Mouse (Mus musculus): ENCODE data around the gene Col25a1. TPM values are rescaled to one million over a fixed set of nuclear protein-coding genes. Genes with fewer than 3 reads are reported as not detected.
A peak's percentile ranks its signal among the peaks of the same experiment; 100 is the strongest.

Col25a1 gene
- polyA plus RNA-seq, 1 experiment from 2014 or later: 2.0 TPM

GRCm38 (mm10) chr3:130407201-130407600, 275.9 kb downstream of the Col25a1 start:
- Histone ChIP-seq H3K27me3 (replicated peaks) (0 out of 2 replicates have a peak, but pooled peaks cover 3% of the 10 kb centered on the region), H3K9me3 (no peaks in the 10 kb centered on the region), H3K4me1 (peaks cover 10% of the 10 kb centered on the region; the same call in 1 of the 2 replicates), H3K27ac (replicated peaks) (no peak overlapping the region), H3K4me3 (no peak overlapping the region), H3K36me3 (no peaks in the 10 kb centered on the region), H3K4me2 (no peak overlapping the region), H3K9ac (no peak overlapping the region)
- no peak for ATAC-seq (ENCODE audit: extremely low read depth, insufficient number of reproducible peaks, low FRiP score, low TSS enrichment)
- WGBS: 43% methylated on average over 6 of the region's 6 CpGs

GRCm38 (mm10) chr3:130413239-130413638, 281.9 kb downstream of the Col25a1 start:
- Histone ChIP-seq H3K9me3 (no peaks in the 10 kb centered on the region), H3K9ac (no peak overlapping the region), H3K27ac (replicated peaks) (no peak overlapping the region), H3K4me3 (no peak overlapping the region), H3K36me3 (no peaks in the 10 kb centered on the region), H3K4me2 (no peak overlapping the region), H3K27me3 (replicated peaks) (no peaks in the 10 kb centered on the region), H3K4me1 (no peaks in the 10 kb centered on the region)
- no peak for ATAC-seq (ENCODE audit: extremely low read depth, insufficient number of reproducible peaks, low FRiP score, low TSS enrichment)
- 30% methylated on average over 4 of the region's 4 CpGs for WGBS

GRCm38 (mm10) chr3:130418951-130419350, 287.6 kb downstream of the Col25a1 start:
- 84% methylated on average over 9 of the region's 9 CpGs for WGBS
- H3K4me1 ChIP-seq: no peaks in the 10 kb centered on the region
- no peak overlapping the region for H3K27ac ChIP-seq (replicated peaks)
- no peak overlapping the region for H3K4me2 ChIP-seq
- H3K27me3 ChIP-seq (replicated peaks): peaks cover 4% of the 10 kb centered on the region; the same call in 1 of the 2 replicates
- ATAC-seq (ENCODE audit: extremely low read depth, insufficient number of reproducible peaks, low FRiP score, low TSS enrichment): no peak
- no peak overlapping the region for H3K9ac ChIP-seq
- H3K36me3 ChIP-seq: no peaks in the 10 kb centered on the region
- no peaks in the 10 kb centered on the region for H3K9me3 ChIP-seq
- H3K4me3 ChIP-seq: no peak overlapping the region

- H3K9ac ChIP-seq: no peak overlapping the region
- no peak for ATAC-seq (ENCODE audit: extremely low read depth, insufficient number of reproducible peaks, low FRiP score, low TSS enrichment)
- H3K9me3 ChIP-seq: no peaks in the 10 kb centered on the region
- H3K4me2 ChIP-seq: no peak overlapping the region
- no peak overlapping the region for H3K27ac ChIP-seq (replicated peaks)
- no peaks in the 10 kb centered on the region for H3K27me3 ChIP-seq (replicated peaks)
- no peaks in the 10 kb centered on the region; the same call in 1 of the 2 replicates for H3K4me1 ChIP-seq
- WGBS: 74% methylated on average over 4 of the region's 4 CpGs
- no peaks in the 10 kb centered on the region for H3K36me3 ChIP-seq
- no peak overlapping the region for H3K4me3 ChIP-seq
Measured at GRCm38 (mm10) chr3:130428796-130429195, 297.5 kb downstream of the Col25a1 start.

DNA sequence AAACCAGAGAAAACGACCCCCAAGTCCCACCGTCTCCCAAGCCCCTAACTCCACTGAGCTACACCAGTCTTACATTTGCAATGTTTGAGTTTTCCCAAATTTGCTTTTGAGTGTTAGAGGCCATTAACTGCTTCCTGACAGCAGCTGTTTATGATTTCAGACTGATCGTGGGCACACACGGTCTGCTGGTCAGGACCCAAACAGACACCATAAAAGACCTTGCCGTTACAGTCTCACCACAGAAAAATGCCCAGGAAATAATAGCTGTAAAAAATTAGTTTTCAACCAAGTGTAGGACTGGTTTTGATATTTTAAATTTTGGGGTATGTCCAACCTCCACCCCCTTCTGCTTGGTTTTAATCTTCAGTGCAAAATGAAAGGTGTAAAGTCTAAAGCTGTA, 298.8 kb downstream of the Col25a1 start:
- no peak for ATAC-seq (ENCODE audit: extremely low read depth, insufficient number of reproducible peaks, low FRiP score, low TSS enrichment)

GRCm38 (mm10) chr3:130432818-130433217, 301.5 kb downstream of the Col25a1 start:
- Histone ChIP-seq H3K9me3 (no peaks in the 10 kb centered on the region), H3K4me3 (no peak overlapping the region), H3K4me1 (no peaks in the 10 kb centered on the region; the same call in 1 of the 2 replicates), H3K27ac (replicated peaks) (no peak overlapping the region), H3K4me2 (no peak overlapping the region), H3K9ac (no peak overlapping the region), H3K36me3 (no peaks in the 10 kb centered on the region), H3K27me3 (replicated peaks) (no peaks in the 10 kb centered on the region)
- WGBS: 57% methylated on average over 5 of the region's 5 CpGs
- no peak for ATAC-seq (ENCODE audit: extremely low read depth, insufficient number of reproducible peaks, low FRiP score, low TSS enrichment)

More for the DNA sequence above, 298.8 kb downstream of the Col25a1 start:
- Histone ChIP-seq H3K4me2 (no peak overlapping the region), H3K9ac (no peak overlapping the region), H3K27ac (replicated peaks) (no peak overlapping the region), H3K4me1 (no peaks in the 10 kb centered on the region; the same call in 1 of the 2 replicates), H3K27me3 (replicated peaks) (no peaks in the 10 kb centered on the region), H3K4me3 (no peak overlapping the region), H3K36me3 (no peaks in the 10 kb centered on the region), H3K9me3 (no peaks in the 10 kb centered on the region)
- 89% methylated on average over 5 of the region's 5 CpGs for WGBS

GRCm38 (mm10) chr3:130436956-130437355, 305.7 kb downstream of the Col25a1 start:
- no peak overlapping the region for H3K9ac ChIP-seq
- H3K4me2 ChIP-seq: no peak overlapping the region
- H3K27me3 ChIP-seq (replicated peaks): no peaks in the 10 kb centered on the region
- no peaks in the 10 kb centered on the region for H3K36me3 ChIP-seq
- no peak overlapping the region for H3K4me3 ChIP-seq
- no peaks in the 10 kb centered on the region for H3K9me3 ChIP-seq
- H3K27ac ChIP-seq (replicated peaks): no peak overlapping the region
- no peak for ATAC-seq (ENCODE audit: extremely low read depth, insufficient number of reproducible peaks, low FRiP score, low TSS enrichment)
- no peaks in the 10 kb centered on the region; the same call in 1 of the 2 replicates for H3K4me1 ChIP-seq

GRCm38 (mm10) chr3:130439767-130440166, 308.5 kb downstream of the Col25a1 start:
- Histone ChIP-seq H3K4me1 (no peaks in the 10 kb centered on the region), H3K9ac (no peak overlapping the region), H3K9me3 (no peaks in the 10 kb centered on the region), H3K4me3 (no peak overlapping the region), H3K27ac (replicated peaks) (no peak overlapping the region), H3K36me3 (no peaks in the 10 kb centered on the region), H3K27me3 (replicated peaks) (peaks cover 3% of the 10 kb centered on the region; the same call in 1 of the 2 replicates), H3K4me2 (no peak overlapping the region)
- ATAC-seq (ENCODE audit: extremely low read depth, insufficient number of reproducible peaks, low FRiP score, low TSS enrichment): no peak
- 85% methylated on average over 6 of the region's 6 CpGs for WGBS

- Histone ChIP-seq H3K9me3 (no peaks in the 10 kb centered on the region), H3K36me3 (no peaks in the 10 kb centered on the region), H3K4me3 (no peak overlapping the region), H3K9ac (no peak overlapping the region), H3K4me1 (no peaks in the 10 kb centered on the region), H3K4me2 (peak overlapping the region; percentile 22; the same call in 1 of the 2 replicates), H3K27me3 (replicated peaks) (peaks cover 3% of the 10 kb centered on the region; the same call in 1 of the 2 replicates), H3K27ac (replicated peaks) (no peak overlapping the region)
- WGBS: 45% methylated on average over 12 of the region's 12 CpGs
- no peak for ATAC-seq (ENCODE audit: extremely low read depth, insufficient number of reproducible peaks, low FRiP score, low TSS enrichment)
Measured at GRCm38 (mm10) chr3:130440689-130441088, 309.4 kb downstream of the Col25a1 start.

DNA sequence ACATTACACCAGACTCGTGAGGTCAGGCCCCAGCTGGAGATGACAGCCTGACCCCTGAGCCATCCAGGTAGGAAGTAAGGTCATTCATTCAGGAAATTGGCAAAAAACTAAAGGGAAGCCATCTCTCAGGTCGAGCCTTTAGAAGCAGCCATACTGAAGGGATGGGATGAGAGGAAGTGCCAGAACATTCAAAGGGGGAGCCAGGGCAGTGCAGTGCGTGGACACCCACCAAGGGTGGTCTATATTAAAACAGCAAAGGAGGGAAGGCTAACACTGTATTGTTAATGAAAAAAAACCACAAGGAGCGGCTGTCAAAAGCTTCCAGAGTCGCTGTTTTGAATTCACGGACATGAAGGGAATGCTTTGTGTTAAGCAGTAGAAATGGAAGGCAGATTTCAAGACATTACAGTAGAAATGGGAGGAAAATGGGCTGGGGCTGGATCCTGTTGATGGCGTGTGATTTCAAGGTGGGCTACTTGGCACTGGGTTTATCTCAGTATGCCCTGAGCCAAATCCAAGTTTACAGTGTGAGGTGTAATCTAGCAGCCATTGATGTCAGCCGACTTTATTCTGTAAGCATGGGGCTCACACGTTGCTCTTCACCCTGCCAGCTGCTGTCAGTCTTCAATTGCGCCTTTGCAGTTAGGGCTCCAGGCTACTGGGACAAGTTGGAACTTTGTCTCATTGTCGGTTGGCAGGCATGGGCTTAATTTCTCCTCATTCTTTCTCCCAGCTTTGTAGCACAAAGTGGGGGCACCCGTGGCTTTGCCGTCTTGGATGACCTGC, 312.7 kb downstream of the Col25a1 start:
- no peak overlapping the region for H3K27ac ChIP-seq (replicated peaks)
- 53% methylated on average over 13 of the region's 13 CpGs for WGBS
- ATAC-seq (ENCODE audit: extremely low read depth, insufficient number of reproducible peaks, low FRiP score, low TSS enrichment): no peak

GRCm38 (mm10) chr3:130449864-130450263, 318.6 kb downstream of the Col25a1 start:
- no peak overlapping the region for H3K4me3 ChIP-seq
- no peak overlapping the region for H3K4me2 ChIP-seq
- no peak overlapping the region for H3K9ac ChIP-seq
- WGBS: 76% methylated on average over 7 of the region's 7 CpGs
- H3K4me1 ChIP-seq: no peaks in the 10 kb centered on the region
- H3K27ac ChIP-seq (replicated peaks): no peak overlapping the region
- peaks cover 2% of the 10 kb centered on the region; the same call in 1 of the 2 replicates for H3K27me3 ChIP-seq (replicated peaks)
- no peaks in the 10 kb centered on the region for H3K36me3 ChIP-seq
- no peak for ATAC-seq (ENCODE audit: extremely low read depth, insufficient number of reproducible peaks, low FRiP score, low TSS enrichment)
- no peaks in the 10 kb centered on the region for H3K9me3 ChIP-seq

More for the DNA sequence above, 312.7 kb downstream of the Col25a1 start:
- no peak overlapping the region for H3K4me3 ChIP-seq
- H3K36me3 ChIP-seq: no peaks in the 10 kb centered on the region
- H3K4me2 ChIP-seq: no peak overlapping the region
- no peaks in the 10 kb centered on the region for H3K9me3 ChIP-seq
- H3K4me1 ChIP-seq: no peaks in the 10 kb centered on the region
- H3K27me3 ChIP-seq (replicated peaks): peaks cover 5% of the 10 kb centered on the region
- H3K9ac ChIP-seq: no peak overlapping the region

DNA sequence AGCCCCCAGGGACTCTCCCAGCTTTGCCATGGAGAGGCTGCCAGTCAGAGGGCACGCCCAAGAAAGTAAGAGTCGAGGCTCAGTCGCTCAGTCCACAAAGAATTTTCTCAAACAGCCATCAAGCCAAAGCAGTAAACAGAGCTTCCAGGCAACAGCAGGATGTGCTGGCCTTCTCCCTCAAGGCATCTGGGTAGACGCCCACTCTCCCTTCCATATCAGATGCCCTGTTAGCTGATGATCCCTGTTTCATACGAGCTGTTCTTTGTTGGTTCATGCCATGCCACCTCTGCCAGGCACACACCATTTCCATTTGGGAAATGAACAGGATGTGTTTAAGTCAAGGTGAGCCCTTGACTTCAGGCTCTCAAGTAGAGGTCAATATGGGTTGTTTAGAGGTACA, 334.1 kb downstream of the Col25a1 start:
- no peaks in the 10 kb centered on the region for H3K36me3 ChIP-seq
- no peak overlapping the region for H3K4me3 ChIP-seq
- 72% methylated on average over 5 of the region's 5 CpGs for WGBS
- no peak for ATAC-seq (ENCODE audit: extremely low read depth, insufficient number of reproducible peaks, low FRiP score, low TSS enrichment)
- no peaks in the 10 kb centered on the region for H3K4me1 ChIP-seq
- no peak overlapping the region for H3K27ac ChIP-seq (replicated peaks)
- H3K4me2 ChIP-seq: no peak overlapping the region
- H3K9ac ChIP-seq: no peak overlapping the region
- no peaks in the 10 kb centered on the region for H3K27me3 ChIP-seq (replicated peaks)
- peaks cover 8% of the 10 kb centered on the region; the same call in 1 of the 2 replicates for H3K9me3 ChIP-seq
